Mouse (Mus musculus): Measurements from ENCODE around the gene Emc7. TPM values are rescaled to one million over a fixed set of nuclear protein-coding genes. Genes with fewer than 3 reads are reported as not detected.

Emc7 gene
- polyA plus RNA-seq, 1 experiment from 2014 or later: 20.6 TPM

DNA sequence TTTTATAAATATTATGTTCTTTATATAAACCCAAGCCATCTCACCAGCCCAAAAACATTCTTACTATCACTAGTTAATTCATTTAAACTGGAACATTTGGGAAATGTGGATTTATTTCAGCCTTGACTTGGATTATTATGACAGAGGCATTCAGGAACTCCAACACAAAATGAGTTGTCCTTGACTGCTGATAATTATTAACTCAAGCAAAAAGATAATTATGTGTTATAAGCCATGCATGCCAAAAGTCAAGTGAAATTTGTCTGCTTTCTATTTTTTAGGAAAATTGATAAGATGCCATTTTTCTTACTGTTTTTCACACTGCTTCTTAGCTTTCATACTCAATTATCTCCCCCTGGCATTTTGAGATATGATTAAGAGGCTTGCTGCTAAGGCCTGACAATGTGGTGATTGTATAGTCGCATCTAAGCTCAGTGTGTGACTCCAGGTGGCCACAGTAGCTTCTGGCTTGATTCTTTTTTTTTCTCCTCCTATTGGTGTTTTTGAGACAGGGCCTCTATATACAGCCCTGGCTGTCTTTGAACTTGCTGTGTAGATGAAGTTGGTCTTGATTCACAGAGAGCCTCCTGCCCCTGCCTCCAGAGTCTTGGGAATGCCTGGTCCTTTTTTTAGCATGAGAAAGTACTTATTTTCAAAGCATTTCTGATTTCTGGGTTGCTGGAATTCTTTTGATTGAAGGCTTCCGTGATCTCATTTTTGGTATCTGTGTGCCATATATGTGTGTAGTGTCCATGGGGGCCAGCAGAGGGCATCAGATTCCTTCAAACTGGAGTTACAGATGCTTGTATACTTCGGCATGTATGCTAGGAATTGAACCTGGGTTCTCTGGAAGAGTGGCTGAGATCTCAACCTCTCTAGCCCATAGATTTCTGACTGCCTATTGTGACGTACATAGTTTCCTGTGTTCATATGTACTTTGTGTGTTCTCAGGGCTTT lies 66.0 kb downstream of the Emc7 start:
- no peak for ATAC-seq
- peak; percentile 43 for TF ChIP-seq CTCF (IDR thresholded peaks at IDR 0.05; ENCODE audit: low read depth)
- Histone ChIP-seq H3K4me2 (replicated peaks; ENCODE audit: low read depth) (no peak overlapping the region), H3K36me3 (ENCODE audit: control insufficient read depth, insufficient read depth) (no peaks in the 10 kb centered on the region), H3K27ac (ENCODE audit: low read depth, low read length) (no peak overlapping the region), H3K9me3 (ENCODE audit: control insufficient read depth) (0 out of 2 replicates have a peak, but pooled peaks cover 2% of the 10 kb centered on the region), H3K9ac (ENCODE audit: low read depth, low read length) (no peak overlapping the region), H3K4me1 (replicated peaks; ENCODE audit: control insufficient read depth, insufficient read depth, low read length) (no peaks in the 10 kb centered on the region), H3K27me3 (replicated peaks; ENCODE audit: control insufficient read depth, insufficient read depth, low read length) (no peaks in the 10 kb centered on the region), H3K4me3 (ENCODE audit: low read depth, low read length) (no peak overlapping the region)
- 82% methylated on average over 4 of the region's 4 CpGs for WGBS

Other genes starting within 250 kb of the Emc7 start
- 8.4 TPM in 2 replicates for gene Lpcat4, start 215.5 kb upstream of the Emc7 start, polyA plus RNA-seq (2015; fragmentation: Nextera tagmentation; extraction: Ambion mirVana)
- gene Nutm1, start 195.7 kb upstream of the Emc7 start, polyA plus RNA-seq (2015; fragmentation: Nextera tagmentation; extraction: Ambion mirVana): 0.03 TPM in 1 of 2 replicates, not detected in the other
- 114 and 120 TPM in 2 replicates for gene Nop10, start 193.1 kb upstream of the Emc7 start, polyA plus RNA-seq (2015; fragmentation: Nextera tagmentation; extraction: Ambion mirVana)
- gene Slc12a6, start 189.2 kb upstream of the Emc7 start, polyA plus RNA-seq (2015; fragmentation: Nextera tagmentation; extraction: Ambion mirVana): 6.9 and 8.0 TPM in 2 replicates
- gene Gm21985, start 188.7 kb upstream of the Emc7 start, polyA plus RNA-seq (2015; fragmentation: Nextera tagmentation; extraction: Ambion mirVana): not detected in 2 replicates
- gene Emc4, start 87.0 kb upstream of the Emc7 start, polyA plus RNA-seq (2015; fragmentation: Nextera tagmentation; extraction: Ambion mirVana): 91.9 and 102 TPM in 2 replicates
- gene Katnbl1, start 75.8 kb upstream of the Emc7 start, polyA plus RNA-seq (2015; fragmentation: Nextera tagmentation; extraction: Ambion mirVana): 16.9 and 17.0 TPM in 2 replicates
- gene Chrm5, start 25.8 kb downstream of the Emc7 start, polyA plus RNA-seq (2015; fragmentation: Nextera tagmentation; extraction: Ambion mirVana): not detected in 2 replicates
- gene Aven, start 38.0 kb downstream of the Emc7 start, polyA plus RNA-seq (2015; fragmentation: Nextera tagmentation; extraction: Ambion mirVana): 5.0 and 5.9 TPM in 2 replicates